10 mouse cellular contexts compared by ENCODE assay signal in genomic region chr15:77775186-77775963, GRCm38 (mm10). TPM values are rescaled to one million over a fixed set of nuclear protein-coding genes. Genes with fewer than 3 reads are reported as not detected.
A peak's percentile ranks its signal among the peaks of the same experiment; 100 is the strongest.
DNase-seq lines count a peak whose midpoint lies in the region; ATAC-seq and TF ChIP-seq lines count a peak whose summit lies in the region.
"Had no signal": no experiment of that assay in that cellular context is flagged by ENCODE, and none has a peak within 500 bp of the region (broad histone marks: within the 10 kb centered on the region; RNA-seq: fewer than 3 reads in every experiment).

No protein-coding gene starts in this region.

- no peaks in the 10 kb centered on the region for H3K27me3 ChIP-seq in heart, embryonic 12.5 days (replicated peaks)
- H3K27me3 ChIP-seq in spleen, adult 2 months (ENCODE audit: control insufficient read depth, insufficient read depth, low read length) = no peaks in the 10 kb centered on the region
- H3K27me3 ChIP-seq: Patski had no signal

- no peak overlapping the region for H3K27ac ChIP-seq in heart, embryonic 12.5 days (ENCODE audit: poor library complexity, severe bottlenecking)
- H3K27ac ChIP-seq in bone marrow macrophage, adult 2 months (ENCODE audit: insufficient read depth, low read depth, low read length) = no peak overlapping the region
- no peak overlapping the region for H3K27ac ChIP-seq in embryonic fibroblast, embryonic 13.5 days (ENCODE audit: insufficient read depth, low read length)
- no peak overlapping the region for H3K27ac ChIP-seq in left cerebral cortex, adult 2 months
- H3K27ac ChIP-seq in spleen, adult 2 months (ENCODE audit: insufficient read depth, low read length) = no peak overlapping the region
- H3K27ac ChIP-seq: macrophage had no signal

- H3K4me3 ChIP-seq in heart, embryonic 12.5 days = no peak overlapping the region
- no peak overlapping the region for H3K4me3 ChIP-seq in bone marrow macrophage, adult 2 months (ENCODE audit: insufficient read depth, low read length)
- H3K4me3 ChIP-seq in embryonic fibroblast, embryonic 13.5 days (ENCODE audit: insufficient read depth, low read length) = no peak overlapping the region
- H3K4me3 ChIP-seq in left cerebral cortex, adult 2 months = no peak overlapping the region
- no peak overlapping the region for H3K4me3 ChIP-seq in spleen, adult 2 months (ENCODE audit: extremely low read depth, insufficient read depth, insufficient read length)

- intact Hi-C loops in heart, postnatal 25 days (cut with DNase I) = loop anchor here (2.0 kb wide), 1 partner anchor 141 kb away; no protein-coding TSS in a partner anchor
- intact Hi-C loops in left cerebral cortex, adult 2 months (cut with DNase I) = loop anchor here (1.0 kb wide), 1 partner anchor 142 kb away; no protein-coding TSS in a partner anchor

- peak; percentile 95 for DNase-seq in heart, adult 11 months
- DNase-seq in heart, postnatal 25 days (ENCODE audit: low spot score) = peak; percentile 44
- DNase-seq in left cerebral cortex, adult 2 months (ENCODE audit: extremely low spot score in 1 of 2, low spot score in 2 of 2) = peak; percentile 72 to 80
- DNase-seq in spleen, adult 2 months (ENCODE audit: low read depth in 1 of 2, low spot score in 2 of 2) = peak; percentile 57 to 71

- ATAC-seq in heart, embryonic 12.5 days (ENCODE audit: insufficient number of reproducible peaks, low FRiP score) = no peak
- ATAC-seq in megakaryocyte progenitor cell, adult 5-6 weeks (replicated peaks; ENCODE audit: poor library complexity) = peak; percentile 53
- ATAC-seq: Patski had no signal

- TF ChIP-seq CTCF in bone marrow macrophage, adult 2 months (IDR thresholded peaks at IDR 0.05; ENCODE audit: low read depth, low read length) = peak; percentile 97
- TF ChIP-seq CTCF in embryonic fibroblast, embryonic 13.5 days (IDR thresholded peaks at IDR 0.05; ENCODE audit: borderline replicate concordance, insufficient read depth, low read length) = peak; percentile 96
- peak; percentile 99 for TF ChIP-seq CTCF in left cerebral cortex, adult 2 months (IDR thresholded peaks at IDR 0.05)
- TF ChIP-seq CTCF in spleen, adult 2 months (IDR thresholded peaks at IDR 0.05; ENCODE audit: extremely low read depth, insufficient read depth, insufficient read length, insufficient replicate concordance) = peak; percentile 93

- H3K4me1 ChIP-seq in heart, embryonic 12.5 days (replicated peaks) = no peaks in the 10 kb centered on the region
- peaks cover 8% of the 10 kb centered on the region for H3K4me1 ChIP-seq in bone marrow macrophage, adult 2 months (ENCODE audit: control insufficient read depth, insufficient read depth, low read length)
- peaks cover 3% of the 10 kb centered on the region; the same call in 1 of the 2 replicates for H3K4me1 ChIP-seq in embryonic fibroblast, embryonic 13.5 days (ENCODE audit: control insufficient read depth, insufficient read depth, low read length)
- no peaks in the 10 kb centered on the region for H3K4me1 ChIP-seq in spleen, adult 2 months (ENCODE audit: control insufficient read depth, insufficient read depth, insufficient read length)

- H3K9ac ChIP-seq in heart, embryonic 12.5 days = no peak overlapping the region

- 68% methylated on average over 20 of the region's 20 CpGs for WGBS in heart, embryonic 12.5 days
- WGBS in spleen, adult 2 months = 69% methylated on average over 20 of the region's 20 CpGs

- TF ChIP-seq POLR2A in bone marrow macrophage, adult 2 months (IDR thresholded peaks at IDR 0.05; ENCODE audit: borderline replicate concordance, low read depth, low read length) = no peak
- TF ChIP-seq POLR2A in embryonic fibroblast, embryonic 13.5 days (IDR thresholded peaks at IDR 0.05; ENCODE audit: low read depth, low read length) = no peak
- no peak for TF ChIP-seq POLR2A in spleen, adult 2 months (IDR thresholded peaks at IDR 0.05; ENCODE audit: low read depth, low read length)

- no peak overlapping the region for H3K4me2 ChIP-seq in heart, embryonic 12.5 days

- H3K36me3 ChIP-seq in heart, embryonic 12.5 days = peaks cover 99% of the 10 kb centered on the region
- peaks cover 93% of the 10 kb centered on the region for H3K36me3 ChIP-seq in spleen, adult 2 months (ENCODE audit: control insufficient read depth, insufficient read depth, low read length)

- H3K9me3 ChIP-seq in heart, embryonic 12.5 days (replicated peaks) = no peaks in the 10 kb centered on the region

RNA-seq across cellular contexts. Expression of gene Apol8, which starts 18.6 kb away (rescaled TPM):
- polyA plus RNA-seq in heart, embryonic 12.5 days (2016; fragmentation: Nextera tagmentation; extraction: Ambion mirVana) = 0.65 and 0.74 TPM in 2 replicates
- not detected in 2 replicates for polyA plus RNA-seq in bone marrow macrophage, adult 2 months (2012; ENCODE audit: insufficient read depth, insufficient read length, missing spikeins)
- polyA plus RNA-seq in embryonic fibroblast, embryonic 13.5 days (2011; ENCODE audit: insufficient read length, low read depth, missing spikeins) = 0.58 and 2.6 TPM in 2 replicates
- total RNA-seq in heart, postnatal 25 days (2021) = not detected
- 1 to 10 TPM; 5.1 to 5.8 TPM for total RNA-seq in left cerebral cortex, adult 2 months (2021)
- 0.05 and 1.8 TPM in 2 replicates for total RNA-seq in megakaryocyte progenitor cell, adult 5-6 weeks (2015)
- 0.14 and 0.50 TPM in 2 replicates for total RNA-seq in megakaryocyte progenitor cell, adult 5-6 weeks (2017)
- polyA plus RNA-seq in spleen, adult 2 months (2012; rRNA removed) = 4.3 and 5.9 TPM in 2 replicates
- polyA plus RNA-seq: macrophage had no signal

RNA-seq across cellular contexts. Expression of gene Apol9b, which starts 46.5 kb away (rescaled TPM):
- polyA plus RNA-seq in heart, embryonic 12.5 days (2016; fragmentation: Nextera tagmentation; extraction: Ambion mirVana) = 0.20 and 0.22 TPM in 2 replicates
- 0.72 and 1.0 TPM in 2 replicates for polyA plus RNA-seq in bone marrow macrophage, adult 2 months (2012; ENCODE audit: insufficient read depth, insufficient read length, missing spikeins)
- polyA plus RNA-seq in embryonic fibroblast, embryonic 13.5 days (2011; ENCODE audit: insufficient read length, low read depth, missing spikeins) = 0.46 and 1.3 TPM in 2 replicates
- total RNA-seq in heart, postnatal 25 days (2021) = not detected
- total RNA-seq in left cerebral cortex, adult 2 months (2021) = not detected
- not detected in 2 replicates for total RNA-seq in megakaryocyte progenitor cell, adult 5-6 weeks (2015)
- not detected in 2 replicates for total RNA-seq in megakaryocyte progenitor cell, adult 5-6 weeks (2017)
- polyA plus RNA-seq in spleen, adult 2 months (2012; rRNA removed) = 1.4 and 2.7 TPM in 2 replicates

Comparison
In these comparisons a context has a peak if more than half of its experiments do, and no peak if none do; other contexts are left out.
1. DNase-seq: peak in every context shown above with its lines; median percentile 95 in heart, adult 11 months; 76 in left cerebral cortex, adult 2 months; 64 in spleen, adult 2 months; 44 in heart, postnatal 25 days.